Mouse (Mus musculus): ENCODE measurements around the gene Susd2. TPM values are rescaled to one million over a fixed set of nuclear protein-coding genes. Genes with fewer than 3 reads are reported as not detected.

Gene Susd2
- polyA plus RNA-seq (2014; fragmentation: Nextera tagmentation; extraction: Ambion mirVana) = 2.3 and 2.5 TPM in 2 replicates

GRCm38 (mm10) chr10:75643741-75644343 lies at the start of gene Susd2:
Susd2 (minus strand) TSS chr10:75644008.
- Histone ChIP-seq H3K4me2 (ENCODE audit: low read length) (peak within 1 kb of the TSS; percentile 32), H3K4me3 (replicated peaks; ENCODE audit: low read depth, low read length) (no peak within 1 kb of the TSS), H3K9me3 (ENCODE audit: control insufficient read depth, low read length) (no peaks in the 10 kb centered on the region), H3K4me1 (ENCODE audit: control insufficient read depth, insufficient read depth, low read length) (peaks cover 11% of the 10 kb centered on the region; the same call in 1 of the 2 replicates), H3K36me3 (ENCODE audit: control insufficient read depth, insufficient read depth, low read length) (peaks cover 29% of the 10 kb centered on the region), H3K27ac (replicated peaks; ENCODE audit: low read depth, low read length) (no peak within 1 kb of the TSS), H3K9ac (replicated peaks; ENCODE audit: low read length) (peak within 1 kb of the TSS; percentile 14; the same call in 1 of the 2 replicates), H3K27me3 (ENCODE audit: control insufficient read depth, insufficient read depth, low read length) (no peaks in the 10 kb centered on the region)
- ATAC-seq (ENCODE audit: low FRiP score, low TSS enrichment) (peak; percentile 29; the same call in 1 of the 2 replicates), DNase-seq (peak; percentile 67)
- 4% methylated on average over 11 of the region's 11 CpGs for WGBS

- no peaks in the 10 kb centered on the region for H3K27me3 ChIP-seq (ENCODE audit: control insufficient read depth, insufficient read depth, low read length)
- no peak overlapping the region for H3K4me3 ChIP-seq (replicated peaks; ENCODE audit: low read depth, low read length)
- H3K4me1 ChIP-seq (ENCODE audit: control insufficient read depth, insufficient read depth, low read length) = peaks cover 15% of the 10 kb centered on the region
- no peaks in the 10 kb centered on the region for H3K9me3 ChIP-seq (ENCODE audit: control insufficient read depth, low read length)
- 92% methylated on average over 2 of the region's 2 CpGs for WGBS
- H3K9ac ChIP-seq (replicated peaks; ENCODE audit: low read length) = no peak overlapping the region
- H3K36me3 ChIP-seq (ENCODE audit: control insufficient read depth, insufficient read depth, low read length) = peaks cover 51% of the 10 kb centered on the region
- H3K4me2 ChIP-seq (ENCODE audit: low read length) = no peak overlapping the region
- H3K27ac ChIP-seq (replicated peaks; ENCODE audit: low read depth, low read length) = no peak overlapping the region
- no peak for DNase-seq
- no peak for ATAC-seq (ENCODE audit: low FRiP score, low TSS enrichment)
Measured at GRCm38 (mm10) chr10:75688598-75688997, 44.8 kb upstream of the Susd2 start.

DNA sequence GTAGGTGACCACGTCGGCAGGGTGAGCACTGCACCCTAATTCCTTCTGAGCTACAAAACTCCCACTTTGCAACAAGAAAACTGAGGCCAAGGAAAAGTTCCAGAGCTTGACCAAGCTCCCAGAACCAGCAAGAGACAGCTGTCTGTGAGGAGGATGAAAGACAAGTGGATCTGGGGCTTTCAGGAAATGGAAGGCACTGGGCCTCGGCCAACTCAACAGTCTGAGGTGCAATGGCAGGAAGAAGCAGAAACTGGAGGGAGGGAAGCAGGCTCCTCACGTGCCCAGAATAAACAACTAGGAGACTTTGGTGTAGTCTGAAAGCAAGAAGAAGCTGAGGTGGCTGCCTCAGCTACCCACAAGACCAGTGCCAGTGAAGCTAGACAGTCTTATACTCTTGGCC lies 42.9 kb upstream of the Susd2 start:
- Histone ChIP-seq H3K27ac (replicated peaks; ENCODE audit: low read depth, low read length) (no peak overlapping the region), H3K4me2 (ENCODE audit: low read length) (no peak overlapping the region), H3K4me3 (replicated peaks; ENCODE audit: low read depth, low read length) (no peak overlapping the region), H3K27me3 (ENCODE audit: control insufficient read depth, insufficient read depth, low read length) (no peaks in the 10 kb centered on the region), H3K36me3 (ENCODE audit: control insufficient read depth, insufficient read depth, low read length) (peaks cover 40% of the 10 kb centered on the region), H3K4me1 (ENCODE audit: control insufficient read depth, insufficient read depth, low read length) (peaks cover 17% of the 10 kb centered on the region), H3K9ac (replicated peaks; ENCODE audit: low read length) (no peak overlapping the region), H3K9me3 (ENCODE audit: control insufficient read depth, low read length) (no peaks in the 10 kb centered on the region)
- WGBS = 90% methylated on average over 4 of the region's 4 CpGs
- DNase-seq (no peak), ATAC-seq (ENCODE audit: low FRiP score, low TSS enrichment) (no peak)

DNA sequence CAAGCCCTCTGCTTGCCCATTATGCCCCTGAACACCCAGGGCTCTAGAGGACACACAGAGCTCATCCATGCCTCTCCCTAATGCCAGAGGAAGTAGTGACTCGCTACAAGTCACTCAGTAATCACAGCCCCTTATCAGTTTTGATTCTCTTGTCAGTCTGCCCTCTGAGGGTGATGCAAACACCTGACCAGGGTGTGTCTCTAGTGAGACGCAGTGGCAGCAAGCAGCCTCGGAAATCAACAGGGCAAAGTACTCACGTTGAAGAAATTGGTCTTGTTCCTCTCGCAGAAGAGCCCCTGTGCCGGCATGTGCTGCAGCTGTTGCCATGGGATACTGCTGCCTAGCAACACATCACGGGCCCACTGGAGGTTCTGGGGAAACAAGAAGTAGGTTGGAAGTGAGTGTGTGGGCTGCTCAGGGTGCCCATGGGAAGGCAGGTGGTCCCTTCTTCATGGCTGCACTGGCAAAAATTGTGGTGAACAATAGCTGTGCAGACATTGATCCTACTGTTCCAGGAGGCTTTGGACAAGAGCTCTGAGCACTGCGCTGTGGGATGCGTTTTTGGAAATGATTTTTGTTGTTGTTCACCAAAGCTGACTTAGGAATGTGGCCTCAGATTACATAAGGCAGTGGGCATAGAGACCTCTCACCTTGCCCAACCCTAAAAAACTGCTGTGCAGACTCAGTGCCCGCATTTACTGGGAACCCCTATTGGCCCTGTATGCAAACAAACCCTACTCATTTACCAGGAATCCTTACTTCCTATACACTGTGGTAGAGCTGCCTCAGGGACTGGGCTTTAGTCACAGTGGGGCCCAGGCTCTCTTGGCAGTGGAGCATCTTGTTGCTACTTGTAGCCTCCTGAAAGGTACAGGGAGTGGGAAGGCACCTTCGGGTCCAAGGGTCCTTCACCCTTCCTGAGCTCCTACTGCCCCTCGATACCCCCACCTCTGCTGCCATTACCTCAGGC lies 40.5 kb upstream of the Susd2 start:
- Histone ChIP-seq H3K9me3 (ENCODE audit: control insufficient read depth, low read length) (no peaks in the 10 kb centered on the region), H3K4me1 (ENCODE audit: control insufficient read depth, insufficient read depth, low read length) (peaks cover 17% of the 10 kb centered on the region), H3K27ac (replicated peaks; ENCODE audit: low read depth, low read length) (peak overlapping the region; percentile 78), H3K4me2 (ENCODE audit: low read length) (peak overlapping the region; percentile 25), H3K36me3 (ENCODE audit: control insufficient read depth, insufficient read depth, low read length) (peaks cover 25% of the 10 kb centered on the region), H3K4me3 (replicated peaks; ENCODE audit: low read depth, low read length) (no peak overlapping the region), H3K9ac (replicated peaks; ENCODE audit: low read length) (0 out of 2 replicates have a peak overlapping the region, but pooled peaks have one; percentile 4), H3K27me3 (ENCODE audit: control insufficient read depth, insufficient read depth, low read length) (no peaks in the 10 kb centered on the region)
- DNase-seq = peak; percentile 91
- 41% methylated on average over 12 of the region's 12 CpGs for WGBS
- peak; percentile 87 for ATAC-seq (ENCODE audit: low FRiP score, low TSS enrichment)

- H3K4me2 ChIP-seq (ENCODE audit: low read length) = no peak overlapping the region
- DNase-seq = no peak
- no peak overlapping the region for H3K9ac ChIP-seq (replicated peaks; ENCODE audit: low read length)
- H3K36me3 ChIP-seq (ENCODE audit: control insufficient read depth, insufficient read depth, low read length) = peaks cover 22% of the 10 kb centered on the region; the same call in 1 of the 2 replicates
- ATAC-seq (ENCODE audit: low FRiP score, low TSS enrichment) = no peak
- 92% methylated on average over 10 of the region's 10 CpGs for WGBS
- peaks cover 17% of the 10 kb centered on the region for H3K4me1 ChIP-seq (ENCODE audit: control insufficient read depth, insufficient read depth, low read length)
- H3K4me3 ChIP-seq (replicated peaks; ENCODE audit: low read depth, low read length) = no peak overlapping the region
- no peaks in the 10 kb centered on the region for H3K27me3 ChIP-seq (ENCODE audit: control insufficient read depth, insufficient read depth, low read length)
- H3K9me3 ChIP-seq (ENCODE audit: control insufficient read depth, low read length) = no peaks in the 10 kb centered on the region
- H3K27ac ChIP-seq (replicated peaks; ENCODE audit: low read depth, low read length) = no peak overlapping the region
Measured at GRCm38 (mm10) chr10:75680574-75681001, 36.8 kb upstream of the Susd2 start.

DNA sequence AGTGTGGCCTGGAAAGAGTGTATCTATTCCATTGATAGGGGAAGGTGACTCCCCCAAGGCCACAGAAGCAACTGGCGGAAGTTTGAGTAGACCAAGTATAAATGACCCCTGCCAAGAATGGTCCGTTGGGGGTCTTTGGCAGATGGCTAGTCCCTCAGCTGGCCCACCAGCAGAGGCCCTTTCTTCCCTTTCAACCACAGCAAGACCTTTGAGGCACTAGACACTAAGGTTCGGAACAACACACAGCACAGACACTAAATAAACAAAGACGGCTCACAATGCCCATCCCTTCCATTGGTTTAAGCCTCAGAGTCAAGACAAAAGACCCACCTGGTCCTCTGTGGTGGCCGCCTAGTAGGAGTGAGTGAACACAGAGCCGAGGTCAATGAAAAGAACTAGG lies 35.4 kb upstream of the Susd2 start:
- DNase-seq (no peak), ATAC-seq (ENCODE audit: low FRiP score, low TSS enrichment) (no peak)
- H3K4me2 ChIP-seq (ENCODE audit: low read length) = no peak overlapping the region
- peaks cover 9% of the 10 kb centered on the region for H3K4me1 ChIP-seq (ENCODE audit: control insufficient read depth, insufficient read depth, low read length)
- no peak overlapping the region for H3K4me3 ChIP-seq (replicated peaks; ENCODE audit: low read depth, low read length)
- no peak overlapping the region for H3K27ac ChIP-seq (replicated peaks; ENCODE audit: low read depth, low read length)
- H3K27me3 ChIP-seq (ENCODE audit: control insufficient read depth, insufficient read depth, low read length) = no peaks in the 10 kb centered on the region
- 83% methylated on average over 6 of the region's 6 CpGs for WGBS
- no peaks in the 10 kb centered on the region for H3K9me3 ChIP-seq (ENCODE audit: control insufficient read depth, low read length)
- no peak overlapping the region for H3K9ac ChIP-seq (replicated peaks; ENCODE audit: low read length)
- H3K36me3 ChIP-seq (ENCODE audit: control insufficient read depth, insufficient read depth, low read length) = peaks cover 30% of the 10 kb centered on the region

- Histone ChIP-seq H3K36me3 (ENCODE audit: control insufficient read depth, insufficient read depth, low read length) (peaks cover 22% of the 10 kb centered on the region), H3K27me3 (ENCODE audit: control insufficient read depth, insufficient read depth, low read length) (no peaks in the 10 kb centered on the region), H3K27ac (replicated peaks; ENCODE audit: low read depth, low read length) (no peak overlapping the region), H3K9ac (replicated peaks; ENCODE audit: low read length) (no peak overlapping the region), H3K4me3 (replicated peaks; ENCODE audit: low read depth, low read length) (no peak overlapping the region), H3K4me2 (ENCODE audit: low read length) (no peak overlapping the region), H3K4me1 (ENCODE audit: control insufficient read depth, insufficient read depth, low read length) (no peaks in the 10 kb centered on the region), H3K9me3 (ENCODE audit: control insufficient read depth, low read length) (no peaks in the 10 kb centered on the region)
- WGBS = 96% methylated on average over 5 of the region's 5 CpGs
- ATAC-seq (ENCODE audit: low FRiP score, low TSS enrichment) = no peak
- no peak for DNase-seq
Measured at GRCm38 (mm10) chr10:75677989-75678388, 34.2 kb upstream of the Susd2 start.

- no peak overlapping the region for H3K27ac ChIP-seq (replicated peaks; ENCODE audit: low read depth, low read length)
- no peak overlapping the region for H3K4me2 ChIP-seq (ENCODE audit: low read length)
- 94% methylated on average over 2 of the region's 2 CpGs for WGBS
- ATAC-seq (ENCODE audit: low FRiP score, low TSS enrichment) (no peak), DNase-seq (no peak)
- no peak overlapping the region for H3K4me3 ChIP-seq (replicated peaks; ENCODE audit: low read depth, low read length)
- peaks cover 22% of the 10 kb centered on the region for H3K36me3 ChIP-seq (ENCODE audit: control insufficient read depth, insufficient read depth, low read length)
- no peak overlapping the region for H3K9ac ChIP-seq (replicated peaks; ENCODE audit: low read length)
- H3K4me1 ChIP-seq (ENCODE audit: control insufficient read depth, insufficient read depth, low read length) = no peaks in the 10 kb centered on the region
- H3K27me3 ChIP-seq (ENCODE audit: control insufficient read depth, insufficient read depth, low read length) = no peaks in the 10 kb centered on the region
- no peaks in the 10 kb centered on the region for H3K9me3 ChIP-seq (ENCODE audit: control insufficient read depth, low read length)
Measured at GRCm38 (mm10) chr10:75677571-75677970, 33.8 kb upstream of the Susd2 start.
